Mouse (Mus musculus): Measurements from ENCODE around the gene Clta.
"Not testable (repeated sequence)": the region's sequence is repeated elsewhere in the genome, so short reads cannot be mapped to it uniquely, and the experiment has no call there.

Clta gene

GRCm38 (mm10) chr4:44025570-44025969 is 21.3 kb downstream of the Clta start:
- DNase-seq = no peak

- no peak for DNase-seq
Measured at GRCm38 (mm10) chr4:44028303-44029135, 24.3 kb downstream of the Clta start.

- no peak for DNase-seq
Measured at GRCm38 (mm10) chr4:44029661-44030066, 25.4 kb downstream of the Clta start.

DNA sequence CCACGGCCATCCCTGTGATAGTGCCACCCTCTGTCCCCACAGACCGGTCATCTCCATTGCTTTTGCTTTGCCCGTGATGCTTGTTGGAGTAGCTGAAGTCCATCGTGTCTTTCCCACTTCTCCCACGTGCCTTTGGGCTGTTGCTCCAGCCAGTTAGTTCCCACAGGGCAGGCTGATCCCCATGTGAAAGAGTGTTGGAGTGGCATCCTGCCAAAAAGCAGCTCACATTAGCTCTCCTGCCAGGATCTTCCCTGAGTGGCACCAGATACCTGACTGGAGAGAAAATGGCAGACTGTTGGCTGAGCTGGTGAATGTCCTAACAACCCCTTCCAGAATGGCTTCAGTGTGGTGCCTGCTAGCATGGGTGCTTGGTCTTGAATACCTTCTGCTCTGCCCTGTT is 27.3 kb downstream of the Clta start:
- DNase-seq = peak; percentile 55

GRCm38 (mm10) chr4:44036455-44036854 is 32.2 kb downstream of the Clta start:
- DNase-seq = no peak

DNA sequence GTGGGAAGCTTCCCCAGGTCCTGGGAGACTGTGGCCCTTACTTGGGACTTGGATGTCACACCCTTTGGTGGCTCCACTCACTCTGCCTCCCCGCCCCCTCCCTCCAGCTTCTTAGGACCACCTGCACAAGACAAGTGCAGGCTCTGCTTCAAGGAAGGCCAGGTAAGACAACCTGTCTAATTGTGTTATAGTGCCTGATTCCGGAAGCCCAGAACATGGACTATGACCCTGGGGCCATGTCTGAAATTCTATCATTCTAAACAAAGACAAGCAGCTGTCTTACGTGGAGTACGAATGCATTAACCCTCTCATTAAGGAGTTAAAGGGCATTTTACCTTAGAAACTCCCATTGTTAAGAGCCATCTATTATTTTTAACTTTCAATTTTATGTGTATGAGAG is 36.5 kb downstream of the Clta start:
- no peak for DNase-seq

- no peak for DNase-seq
Measured at GRCm38 (mm10) chr4:44042429-44042828, 38.2 kb downstream of the Clta start.

GRCm38 (mm10) chr4:44043182-44043581 is 38.9 kb downstream of the Clta start:
- not testable (repeated sequence) for DNase-seq

DNA sequence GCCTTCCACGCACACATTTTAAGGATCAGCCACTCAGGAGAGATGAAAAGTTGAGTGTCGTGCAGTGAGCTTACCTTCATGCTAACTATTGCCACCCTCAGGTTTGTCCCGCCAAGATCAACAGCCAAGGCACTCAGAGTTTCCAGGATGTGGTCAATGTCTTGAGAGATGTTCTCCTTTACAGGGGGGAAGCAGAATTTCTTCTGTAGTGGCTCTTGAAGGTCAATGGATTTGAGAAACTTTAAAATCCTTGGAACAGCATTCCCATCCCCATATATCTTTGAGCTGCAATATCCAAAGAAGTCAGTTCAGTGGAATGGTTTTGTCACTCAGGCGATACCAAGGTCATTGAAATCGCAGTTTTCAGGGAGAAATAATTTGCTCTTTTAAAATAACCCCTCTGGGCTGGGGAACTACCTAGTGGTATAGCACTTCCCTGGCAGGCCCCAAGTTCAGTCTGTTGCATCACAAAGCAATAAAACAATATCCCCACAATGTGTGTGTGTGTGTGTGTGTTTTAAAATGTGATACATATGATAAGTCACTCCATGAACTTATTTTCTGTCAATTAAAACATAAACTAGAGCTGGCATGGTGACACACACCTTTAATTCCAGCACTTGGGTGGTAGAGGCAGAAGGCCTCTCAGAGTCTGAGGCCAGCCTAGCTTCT is 40.6 kb downstream of the Clta start:
- DNase-seq = no peak

DNA sequence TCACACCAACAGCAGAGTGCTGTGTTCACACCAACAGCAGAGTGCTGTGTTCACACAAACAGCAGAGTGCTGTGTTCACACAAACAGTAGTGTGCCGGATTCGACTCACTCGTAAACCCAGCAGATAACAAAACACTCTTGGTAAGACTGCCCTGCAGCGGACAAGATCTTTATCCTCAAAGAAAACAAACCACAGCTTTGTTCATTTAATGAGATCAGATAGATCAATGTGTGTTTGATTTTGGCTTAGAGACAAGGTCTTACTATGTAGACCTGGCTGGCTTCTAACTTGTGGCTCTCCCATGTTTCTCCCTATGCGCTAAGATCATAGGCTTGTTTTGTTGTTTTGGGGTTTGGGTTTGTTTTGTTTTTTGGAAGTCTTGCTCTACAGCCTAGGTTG is 41.8 kb downstream of the Clta start:
- no peak for DNase-seq

DNA sequence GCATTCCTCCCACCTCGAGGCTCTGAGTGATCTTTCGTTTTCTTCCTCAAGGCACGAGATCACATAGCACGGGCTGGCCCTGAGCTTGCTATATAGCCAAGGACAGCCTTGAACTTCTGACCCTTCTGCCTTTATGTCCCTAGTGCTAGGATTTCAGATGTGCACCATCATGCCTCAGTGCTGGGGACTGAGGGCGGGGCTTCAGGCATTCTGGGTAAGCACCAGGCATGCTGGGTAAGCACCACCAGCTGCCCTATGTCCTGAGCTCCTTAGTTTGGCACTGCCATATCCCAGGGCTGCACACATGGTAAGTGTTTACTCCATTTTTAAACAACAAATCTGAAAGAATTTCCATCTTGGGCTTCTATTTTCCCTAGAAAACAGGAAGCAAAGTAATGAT is 45.6 kb downstream of the Clta start:
- DNase-seq = no peak

DNA sequence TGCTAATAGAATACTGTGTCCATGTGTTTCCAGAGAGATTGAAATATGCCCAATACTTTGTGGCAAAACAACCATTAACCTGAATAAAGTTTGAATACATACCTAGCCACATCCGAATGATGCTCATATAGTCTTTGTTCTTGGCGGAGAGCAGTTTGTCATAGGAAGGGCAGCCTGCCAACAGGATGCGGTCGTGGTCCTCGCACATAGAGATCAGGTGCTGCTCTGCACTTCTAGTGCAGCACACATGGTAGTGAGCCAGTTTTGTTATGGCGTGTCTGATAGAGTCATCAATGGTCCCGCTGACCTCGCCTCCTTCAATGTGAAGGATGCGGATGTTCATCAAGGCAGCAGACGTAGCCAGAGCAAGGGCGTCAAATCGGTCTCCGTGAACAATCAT is 55.4 kb downstream of the Clta start:
- no peak for DNase-seq

GRCm38 (mm10) chr4:44062062-44062461 is 57.8 kb downstream of the Clta start:
- DNase-seq = no peak

DNA sequence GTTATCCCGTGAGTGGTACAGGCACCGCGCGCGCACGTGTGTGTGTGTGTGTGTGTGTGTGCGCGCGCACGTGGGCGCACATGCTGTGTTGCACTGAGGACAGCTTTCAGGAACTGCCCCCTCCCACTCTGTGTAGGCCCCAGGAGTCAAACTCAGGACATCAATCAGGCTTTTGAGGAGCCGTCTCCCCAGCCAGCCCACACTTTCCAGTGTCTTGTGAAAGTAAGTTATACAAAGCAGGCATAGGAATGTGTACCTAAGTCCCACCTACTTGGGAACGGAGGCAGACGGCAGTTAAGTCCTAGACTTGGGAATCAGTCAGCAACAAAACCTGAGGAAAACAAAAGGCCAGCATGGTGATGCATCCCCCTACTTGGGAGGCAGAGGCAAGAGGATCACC is 58.6 kb downstream of the Clta start:
- no peak for DNase-seq

DNA sequence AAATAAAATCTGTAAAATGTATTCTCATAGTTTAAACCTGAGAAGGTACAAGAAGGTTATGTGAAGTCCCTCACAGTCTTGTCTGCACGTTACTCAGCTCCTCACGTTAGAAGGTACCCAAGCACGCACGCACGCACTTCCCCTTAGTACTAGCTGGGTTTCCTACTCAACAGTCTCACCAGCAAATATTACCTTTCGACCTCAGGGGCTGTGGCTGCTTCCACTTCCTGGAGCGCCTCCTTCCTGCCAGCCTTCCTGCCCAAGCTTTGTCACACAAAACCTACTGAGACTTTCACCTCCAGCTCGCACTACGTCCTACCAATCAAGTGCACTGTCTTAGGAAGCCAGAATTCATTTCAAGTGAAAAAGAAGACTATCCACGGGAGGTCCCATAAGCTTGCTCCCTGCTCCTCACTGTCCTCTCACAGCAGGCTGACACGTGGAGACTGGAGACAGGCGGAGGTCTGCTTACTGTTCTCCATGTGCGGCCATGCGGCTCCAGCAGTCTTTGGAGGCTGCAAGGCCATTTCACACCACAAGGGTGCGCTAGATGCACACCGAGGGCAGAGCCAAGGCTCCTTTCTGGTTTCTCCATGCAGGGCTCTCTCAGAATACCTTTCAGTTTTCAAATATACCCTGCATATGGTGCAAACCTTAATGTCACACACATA is 61.2 kb downstream of the Clta start:
- DNase-seq = peak; percentile 86

- peak; percentile 52 for DNase-seq
Measured at GRCm38 (mm10) chr4:44066891-44067290, 62.6 kb downstream of the Clta start.

DNA sequence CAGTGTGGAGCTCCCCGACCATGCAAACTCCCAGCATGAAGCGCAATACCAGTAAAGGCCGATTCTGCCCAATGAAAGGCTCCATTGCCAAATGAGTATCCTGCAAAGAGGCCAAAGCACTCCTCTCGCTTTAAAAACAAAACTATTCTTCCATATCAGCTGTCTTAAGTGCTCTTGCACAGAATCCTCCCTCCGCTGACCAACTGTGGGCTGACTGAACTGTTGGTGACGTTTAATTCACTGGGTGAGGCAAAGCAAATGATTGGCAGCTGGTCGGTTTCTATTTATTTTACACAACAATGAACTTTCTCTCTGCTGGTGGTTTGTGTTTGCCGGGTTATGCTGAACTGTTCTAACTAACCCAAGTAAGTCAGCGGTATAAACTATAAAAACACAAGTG is 64.5 kb downstream of the Clta start:
- DNase-seq = no peak

- no peak for DNase-seq
Measured at GRCm38 (mm10) chr4:44069411-44069810, 65.2 kb downstream of the Clta start.

DNA sequence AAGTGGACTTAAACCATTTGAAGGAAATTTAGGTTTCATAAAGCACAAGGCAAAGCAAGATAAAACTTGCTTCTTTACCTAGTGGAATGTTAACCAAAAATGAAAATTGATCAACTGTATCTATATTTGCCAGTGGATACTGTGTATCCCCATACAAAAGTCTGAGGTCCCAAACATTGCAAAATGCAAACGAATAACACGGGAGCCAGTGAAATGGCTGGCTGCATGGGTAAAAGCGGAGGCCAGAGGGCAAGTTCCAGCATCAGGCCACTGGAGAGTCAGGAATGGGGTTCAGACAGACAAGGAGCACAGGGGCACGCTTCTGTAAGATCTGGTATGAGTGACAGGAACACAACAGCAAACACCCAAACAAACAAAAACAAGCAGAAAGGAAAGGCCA is 66.4 kb downstream of the Clta start:
- no peak for DNase-seq

- no peak for DNase-seq
Measured at GRCm38 (mm10) chr4:44071741-44072145, 67.5 kb downstream of the Clta start.

DNA sequence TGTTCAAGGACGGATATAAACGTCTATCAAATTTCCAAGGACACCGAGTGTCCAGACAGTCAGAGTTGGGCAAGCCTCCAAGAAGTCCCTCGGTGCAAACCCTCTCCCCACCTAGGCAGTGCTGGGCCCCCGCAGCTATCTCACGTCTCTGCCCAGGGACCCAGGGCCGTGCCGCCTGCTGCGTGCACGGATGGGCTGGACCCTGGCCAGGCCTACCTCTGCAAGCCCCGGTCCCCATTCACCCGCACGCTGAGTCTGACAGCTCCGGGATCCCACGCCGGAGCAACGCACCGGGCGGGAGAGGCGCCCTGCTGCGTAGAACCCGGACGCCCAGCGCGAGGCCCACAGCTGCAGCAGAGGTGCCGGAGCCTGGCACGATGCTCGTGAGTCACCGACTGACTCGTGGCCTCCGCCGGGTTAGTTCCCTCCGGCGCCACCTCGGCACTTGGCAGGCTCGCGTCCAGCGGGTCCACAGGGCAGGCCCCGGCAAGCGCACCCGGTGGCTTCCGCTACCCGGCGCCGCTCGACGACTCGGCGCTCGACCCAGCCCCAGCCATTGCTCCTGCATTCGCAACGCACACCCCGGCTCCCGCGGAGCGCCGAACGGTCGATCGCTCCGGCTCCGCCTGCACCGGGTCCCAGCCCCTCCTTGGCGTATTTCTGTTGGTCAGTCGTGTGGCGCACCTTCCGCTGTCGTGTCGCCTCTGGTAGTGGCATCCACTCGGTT is 68.1 kb downstream of the Clta start:
- peak; percentile 94 for DNase-seq

DNA sequence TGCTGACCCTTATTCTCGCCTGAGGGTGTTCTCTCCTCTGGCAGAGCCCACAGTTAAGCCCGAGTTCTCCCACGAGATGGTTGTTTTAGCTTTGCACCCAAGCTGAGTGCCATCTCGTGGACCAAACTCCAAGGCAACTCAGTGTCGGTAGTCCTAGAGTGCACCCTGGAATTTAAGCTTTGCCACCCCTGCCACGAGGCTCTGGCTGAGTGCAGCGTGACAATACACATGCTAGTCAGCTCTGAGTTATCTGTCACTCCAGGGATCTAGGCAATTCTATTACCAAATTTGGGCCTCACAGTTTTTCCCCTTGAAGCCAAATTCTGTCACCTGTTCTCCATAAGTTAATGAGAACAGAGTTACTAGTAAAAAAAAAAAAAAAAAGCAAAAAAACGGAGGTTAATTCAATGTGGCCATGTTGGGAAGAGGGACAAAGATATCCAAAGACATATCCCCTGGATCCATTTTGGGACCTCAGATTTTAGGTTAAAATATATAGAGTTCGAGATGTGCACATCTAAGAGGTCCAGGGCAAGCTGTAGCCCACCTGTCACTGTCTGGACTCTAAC is 68.7 kb downstream of the Clta start:
- no peak for DNase-seq

- DNase-seq = no peak
Measured at GRCm38 (mm10) chr4:44073799-44074198, 69.5 kb downstream of the Clta start.

Measured in kidney, adult 11 months (tissue).